Mouse (Mus musculus) heart, postnatal 0 days (tissue): ENCODE results near the gene Grin2d. TPM values are rescaled to one million over a fixed set of nuclear protein-coding genes. Genes with fewer than 3 reads are reported as not detected.

ENCODE experiments used
- ATAC-seq: fragments of 200-750 bp; cut with Nextera tagmentation; 2 replicates; pipeline ENCODE4 v1.8.0; 2017; ENCODE audit warnings: low read depth, moderate number of reproducible peaks, moderate library complexity; ENCODE audit not compliant: insufficient read depth
- DNase-seq: peaks from one replicate; pipeline ENCODE4 v3.0.0-alpha.2; 2016; ENCODE audit warnings: low spot score
- H3K27ac ChIP-seq: fragments of 300-500 bp; sonication (generic); 2 replicates; pipeline ENCODE4 v1.5.1; 2014; ENCODE audit warnings: low read depth, mild to moderate bottlenecking
- H3K27me3 ChIP-seq: fragments of 300-500 bp; sonication (generic); 2 replicates; pipeline ENCODE4 v1.6.1; 2014; ENCODE audit warnings: low read length, mixed read lengths; ENCODE audit not compliant: control insufficient read depth, insufficient read depth
- H3K36me3 ChIP-seq: fragments of 300-500 bp; sonication (generic); replicated peaks from 2 replicates; pipeline ENCODE4 v1.6.1; 2014; ENCODE audit warnings: low read length, mixed read lengths; ENCODE audit not compliant: control insufficient read depth, insufficient read depth
- H3K4me1 ChIP-seq: fragments of 300-500 bp; sonication (generic); 2 replicates; pipeline ENCODE4 v1.6.1; 2014; ENCODE audit warnings: antibody characterized with exemption; ENCODE audit not compliant: control insufficient read depth, insufficient read depth
- H3K4me2 ChIP-seq: fragments of 300-500 bp; sonication (generic); 2 replicates; pipeline ENCODE4 v1.6.1; 2014; ENCODE audit warnings: low read depth, mild to moderate bottlenecking, low read length, moderate library complexity
- H3K4me3 ChIP-seq: fragments of 300-500 bp; sonication (generic); 2 replicates; pipeline ENCODE4 v1.5.1; 2014; ENCODE audit warnings: low read depth, low read length
- H3K9ac ChIP-seq: fragments of 300-500 bp; sonication (generic); replicated peaks from 2 replicates; pipeline ENCODE4 v1.6.1; 2014; ENCODE audit warnings: low read depth, low read length, mixed read lengths
- H3K9me3 ChIP-seq: fragments of 300-500 bp; sonication (generic); replicated peaks from 2 replicates; pipeline ENCODE4 v1.6.1; 2016; ENCODE audit warnings: low read length; ENCODE audit not compliant: control insufficient read depth
- CTCF ChIP-seq: IDR thresholded peaks from 2 replicates; pipeline ENCODE4 v1.5.1; 2016; ENCODE audit warnings: antibody characterized with exemption, control low read depth, low read depth
- EP300 ChIP-seq: IDR thresholded peaks from 2 replicates; pipeline ENCODE4 v1.6.1; 2016; ENCODE audit warnings: antibody characterized with exemption, low read depth
- WGBS: fragments of 180-500 bp; shearing (Covaris S2); extraction: QIAGEN DNeasy Blood & Tissue Kit; methylation state at CpG from one replicate; pipeline ENCODE4 v1.1.7; 2014; 5-methylcytosine and 5-hydroxymethylcytosine counted together
- polyA plus RNA-seq: library from polyadenylated mRNA; unstranded; fragments of >200 nt; fragmentation: Nextera tagmentation; extraction: Ambion mirVana; gene quantifications from 2 replicates; pipeline ENCODE4 v1.2.1, GENCODE M21; 2015
- total RNA-seq: library from RNA; depleted of rRNA; stranded (reverse); fragments of >200 nt; gene quantifications from 2 replicates; pipeline ENCODE4 v1.2.3, GENCODE M21; 2014; ENCODE audit warnings: low replicate concordance

Gene Grin2d
- total and polyA plus RNA-seq, 2 experiments from 2014 or later = 0.12 to 3.1 TPM

GRCm38 (mm10) chr7:45791756-45792490 lies 86.3 kb downstream of the Grin2d start:
- Histone ChIP-seq H3K4me2 (no peak overlapping the region), H3K27ac (no peak overlapping the region), H3K4me3 (no peak overlapping the region), H3K27me3 (peaks cover 59% of the 10 kb centered on the region), H3K4me1 (no peaks in the 10 kb centered on the region), H3K9ac (no peak overlapping the region), H3K9me3 (no peaks in the 10 kb centered on the region), H3K36me3 (no peaks in the 10 kb centered on the region)
- TF ChIP-seq EP300 = no peak
- no peak for TF ChIP-seq CTCF
- DNase-seq = no peak
- WGBS = 67% methylated on average over 17 of the region's 17 CpGs
- ATAC-seq = no peak

- H3K4me2 ChIP-seq = no peak overlapping the region
- 34% methylated on average over 6 of the region's 6 CpGs for WGBS
- H3K4me3 ChIP-seq = no peak overlapping the region
- no peaks in the 10 kb centered on the region for H3K4me1 ChIP-seq
- DNase-seq = no peak
- no peaks in the 10 kb centered on the region for H3K9me3 ChIP-seq
- TF ChIP-seq CTCF (no peak), EP300 (no peak)
- peaks cover 65% of the 10 kb centered on the region for H3K27me3 ChIP-seq
- no peak for ATAC-seq
- H3K36me3 ChIP-seq = no peaks in the 10 kb centered on the region
- no peak overlapping the region for H3K27ac ChIP-seq
- H3K9ac ChIP-seq = no peak overlapping the region
These were observed 87.5 kb downstream of the Grin2d start for GRCm38 (mm10) chr7:45790721-45791120.

DNA sequence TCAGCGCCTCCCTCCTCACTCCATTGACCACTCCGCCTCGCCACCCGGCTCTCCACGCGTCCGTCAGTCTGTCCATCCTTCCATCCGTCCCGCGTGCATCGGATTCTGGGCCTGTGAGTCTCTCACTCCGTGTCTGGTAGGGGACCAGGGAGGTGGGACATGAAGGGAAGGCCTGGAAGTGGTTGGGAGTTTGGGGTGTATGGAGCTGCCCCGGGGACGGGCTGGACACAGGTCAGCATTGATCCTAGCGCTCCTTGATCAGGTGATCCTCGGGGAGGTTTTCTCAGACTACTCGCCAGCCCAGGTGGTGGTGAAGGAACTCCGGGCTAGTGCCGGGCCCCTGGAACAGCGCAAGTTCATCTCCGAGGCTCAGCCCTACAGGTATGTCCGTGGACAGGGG lies 90.5 kb downstream of the Grin2d start:
- Histone ChIP-seq H3K4me3 (no peak overlapping the region), H3K9me3 (no peaks in the 10 kb centered on the region), H3K36me3 (no peaks in the 10 kb centered on the region), H3K9ac (no peak overlapping the region), H3K4me1 (no peaks in the 10 kb centered on the region; the same call in 1 of the 2 replicates), H3K27ac (no peak overlapping the region), H3K4me2 (no peak overlapping the region), H3K27me3 (peaks cover 61% of the 10 kb centered on the region)
- DNase-seq (no peak), ATAC-seq (no peak)
- TF ChIP-seq EP300 (no peak), CTCF (no peak)
- 79% methylated on average over 22 of the region's 22 CpGs for WGBS

GRCm38 (mm10) chr7:45786661-45787413 lies 91.3 kb downstream of the Grin2d start:
- Histone ChIP-seq H3K9me3 (no peaks in the 10 kb centered on the region), H3K4me1 (no peaks in the 10 kb centered on the region; the same call in 1 of the 2 replicates), H3K27ac (no peak overlapping the region), H3K36me3 (no peaks in the 10 kb centered on the region), H3K9ac (no peak overlapping the region), H3K4me2 (no peak overlapping the region), H3K4me3 (no peak overlapping the region), H3K27me3 (peaks cover 59% of the 10 kb centered on the region)
- 10% methylated on average over 17 of the region's 17 CpGs for WGBS
- ATAC-seq (no peak), DNase-seq (no peak)
- TF ChIP-seq EP300 (no peak), CTCF (no peak)

DNA sequence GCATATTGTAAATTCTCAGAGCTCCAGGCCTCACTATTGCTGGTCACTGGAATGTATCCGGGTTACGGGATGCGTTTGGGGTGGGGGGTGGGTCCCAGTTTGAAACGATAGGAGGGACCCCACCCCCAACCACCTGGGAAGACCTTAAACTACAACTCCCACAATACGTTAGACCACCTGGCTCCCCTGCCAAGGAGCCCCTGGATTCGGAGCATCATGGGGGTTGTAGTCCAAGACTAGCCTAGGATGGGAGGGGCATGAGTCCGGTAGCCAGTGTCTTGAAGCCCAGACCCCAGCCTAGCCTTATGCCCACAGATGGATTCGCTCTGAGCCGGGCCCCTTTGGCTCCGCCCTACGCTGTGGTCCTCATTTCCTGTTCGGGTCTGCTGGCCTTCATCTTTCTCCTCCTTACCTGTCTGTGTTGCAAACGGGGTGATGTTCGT lies 92.0 kb downstream of the Grin2d start:
- DNase-seq (no peak), ATAC-seq (peak; percentile 24; the same call in 1 of the 2 replicates)
- no peak for TF ChIP-seq CTCF
- no peak for TF ChIP-seq EP300
- Histone ChIP-seq H3K9ac (no peak overlapping the region), H3K27ac (no peak overlapping the region), H3K27me3 (peaks cover 61% of the 10 kb centered on the region), H3K4me1 (no peaks in the 10 kb centered on the region; the same call in 1 of the 2 replicates), H3K4me2 (peak overlapping the region; percentile 61), H3K9me3 (no peaks in the 10 kb centered on the region), H3K4me3 (peak overlapping the region; percentile 7; the same call in 1 of the 2 replicates), H3K36me3 (no peaks in the 10 kb centered on the region)
- WGBS = 2% methylated on average over 14 of the region's 14 CpGs
